Mouse (Mus musculus) adrenal gland, postnatal 14 days (tissue): ENCODE results near the gene Lars2. TPM values are rescaled to one million over a fixed set of nuclear protein-coding genes. Genes with fewer than 3 reads are reported as not detected.
A peak's percentile ranks its signal among the peaks of the same experiment; 100 is the strongest.
"Not testable (repeated sequence)": the region's sequence is repeated elsewhere in the genome, so short reads cannot be mapped to it uniquely, and the experiment has no call there.

Experiments
- DNase-seq: peaks from one replicate; pipeline ENCODE4 v3.0.0; 2021; ENCODE audit warnings: mixed read lengths
- long read RNA-seq, 2 experiments: library from polyadenylated mRNA; stranded (forward); transcript quantifications; one replicate each; pipeline ENCODE4 v2.0.0; 2021
- total RNA-seq: library from RNA; stranded (reverse); gene quantifications from 2 replicates; pipeline ENCODE4 v1.2.3, GENCODE M21; 2021

The Lars2 gene
- 79.5 and 81.4 TPM in 2 replicates for total RNA-seq
- long read RNA-seq, experiment 1, transcript Lars2-201 (21 exons, 3,894 nt), result major isoform, 11 of 22 reads
- long read RNA-seq, experiment 1, partial matches to known transcripts, result 2 of 22 reads
- long read RNA-seq, experiment 1, other reads (novel, unspliced or antisense), result 6 of 22 reads
- long read RNA-seq, experiment 2, transcript Lars2-201 (21 exons, 3,894 nt), result major isoform, 10 of 17 reads
- long read RNA-seq, experiment 2, partial matches to known transcripts, result 3 of 17 reads
- long read RNA-seq, experiment 2, other reads (novel, unspliced or antisense), result 3 of 17 reads

DNA sequence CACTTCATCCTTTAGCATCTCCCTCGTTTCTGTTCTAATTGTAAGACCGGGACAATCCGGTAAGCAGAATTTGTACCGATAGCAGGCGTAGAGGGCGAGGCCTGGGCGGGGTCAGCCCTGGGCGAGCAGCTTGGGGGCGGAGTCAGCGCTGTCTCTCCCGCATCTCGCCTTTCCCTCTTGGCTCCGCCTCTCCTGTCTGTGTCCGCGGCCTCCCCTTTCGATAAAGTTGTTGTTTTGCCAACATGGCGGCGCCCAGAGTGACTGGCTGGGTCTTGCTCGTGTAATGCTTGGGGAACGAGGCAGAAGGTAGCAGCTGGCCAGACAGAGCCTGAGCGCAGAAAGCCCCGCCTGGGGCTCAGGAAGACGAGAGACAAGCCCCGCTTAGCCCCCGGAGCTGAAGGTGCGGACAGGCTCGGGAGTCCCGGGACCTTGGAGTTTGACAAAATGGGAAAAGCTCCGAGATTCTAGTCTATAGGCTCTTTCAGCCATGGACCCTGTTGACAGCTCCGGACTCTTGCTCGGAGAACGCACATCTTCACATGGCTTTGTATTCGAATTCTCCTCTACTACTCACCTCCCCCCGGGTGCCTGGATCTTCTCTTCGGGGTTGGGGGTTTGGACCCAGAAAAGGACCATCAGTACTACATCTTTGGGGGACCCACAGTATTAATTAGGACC is at the start of gene Lars2:
TSS of gene Lars2 (plus strand) at position 220 of the 678 bp plus-strand sequence.
- peak; percentile 97 for DNase-seq

DNA sequence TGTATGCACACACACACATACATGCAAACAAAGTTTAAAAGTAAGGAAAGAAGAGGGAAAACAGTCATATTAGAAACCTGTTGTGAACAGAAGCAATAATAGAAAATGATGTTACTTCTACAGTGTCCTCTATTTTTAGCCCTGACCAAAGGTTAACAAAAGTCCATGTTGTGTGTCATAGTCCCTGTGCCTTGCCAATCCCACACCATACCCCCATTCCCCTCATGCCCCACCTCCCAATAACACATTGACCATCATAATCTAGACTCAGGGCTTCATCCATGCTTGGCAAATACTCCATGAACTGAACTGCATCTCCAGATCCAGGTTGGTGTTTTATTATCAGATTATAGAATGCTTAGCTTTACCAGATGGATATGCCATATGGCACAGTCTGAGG is 40.6 kb upstream of the Lars2 start:
- no peak for DNase-seq

DNA sequence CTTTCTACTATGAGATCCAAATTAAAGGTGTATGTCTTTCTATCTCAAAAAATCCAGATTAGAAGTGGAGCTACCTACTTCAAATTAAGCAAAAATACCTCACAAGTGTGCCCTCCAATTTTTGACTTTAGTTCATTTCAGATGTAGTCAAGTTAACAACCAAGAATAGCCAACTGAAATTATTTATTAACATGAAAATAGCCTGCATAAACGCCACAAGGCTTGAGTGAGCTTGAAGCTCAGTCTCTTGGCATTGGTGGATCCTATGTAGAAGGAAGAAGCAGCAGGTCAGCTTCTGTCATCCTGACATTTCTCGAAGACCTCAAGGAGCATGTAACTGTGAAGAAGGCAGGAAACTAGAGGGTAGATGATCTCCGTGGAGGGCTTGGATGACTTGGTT is 38.4 kb upstream of the Lars2 start:
- DNase-seq, result no peak

GRCm38 (mm10) chr9:123329831-123330230 is 36.9 kb upstream of the Lars2 start:
- no peak for DNase-seq

- DNase-seq, result not testable (repeated sequence)
Measured at GRCm38 (mm10) chr9:123330271-123330670, 36.5 kb upstream of the Lars2 start.

- no peak for DNase-seq
Measured at GRCm38 (mm10) chr9:123333479-123333878, 33.2 kb upstream of the Lars2 start.

- DNase-seq, result no peak
Measured at GRCm38 (mm10) chr9:123335044-123335670, 31.6 kb upstream of the Lars2 start.

DNA sequence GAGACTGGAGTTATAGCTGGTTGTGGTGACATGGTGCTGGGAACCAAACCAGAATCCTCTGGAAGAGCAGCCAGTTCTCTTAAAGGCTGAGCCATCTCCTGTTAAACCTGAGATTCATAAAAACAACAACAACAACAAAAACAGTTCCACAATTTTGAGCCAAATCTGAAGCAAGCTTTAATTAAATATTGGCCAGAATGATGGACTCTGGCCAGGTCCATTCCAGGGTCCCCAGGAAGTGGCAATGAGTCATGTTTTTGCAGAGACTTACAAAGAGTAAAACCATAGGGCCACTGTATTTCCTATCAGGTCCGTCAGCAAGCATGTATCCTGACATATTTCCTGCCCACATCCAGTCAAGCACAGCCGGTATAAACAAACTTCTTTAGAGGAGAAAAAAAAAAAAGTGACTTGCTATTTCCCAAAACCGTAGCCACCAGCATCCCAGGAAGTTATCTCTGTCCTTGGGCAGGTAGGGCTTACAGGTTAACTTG is 27.0 kb upstream of the Lars2 start:
- no peak for DNase-seq

DNA sequence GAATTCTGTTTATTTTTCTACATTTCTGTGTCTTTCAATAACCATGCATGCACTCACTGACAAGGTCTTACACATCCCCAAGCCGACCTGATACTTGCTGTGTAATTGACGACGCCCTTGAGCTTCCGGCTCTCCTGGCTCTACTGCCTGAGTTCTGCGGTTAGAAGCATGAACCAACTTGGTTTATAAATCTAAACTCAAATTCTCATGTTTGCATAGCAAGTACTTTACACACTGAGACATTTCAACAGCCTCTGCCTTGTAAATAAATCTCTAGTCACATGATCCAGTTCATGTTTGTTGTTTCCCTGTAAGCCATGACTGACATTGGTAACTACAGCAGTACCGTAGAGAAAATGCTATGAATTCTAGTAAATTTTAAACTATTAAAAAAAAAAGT is 25.5 kb upstream of the Lars2 start:
- no peak for DNase-seq

GRCm38 (mm10) chr9:123343069-123343468 is 23.7 kb upstream of the Lars2 start:
- no peak for DNase-seq

- DNase-seq, result not testable (repeated sequence)
Measured at GRCm38 (mm10) chr9:123349286-123349685, 17.4 kb upstream of the Lars2 start.

DNA sequence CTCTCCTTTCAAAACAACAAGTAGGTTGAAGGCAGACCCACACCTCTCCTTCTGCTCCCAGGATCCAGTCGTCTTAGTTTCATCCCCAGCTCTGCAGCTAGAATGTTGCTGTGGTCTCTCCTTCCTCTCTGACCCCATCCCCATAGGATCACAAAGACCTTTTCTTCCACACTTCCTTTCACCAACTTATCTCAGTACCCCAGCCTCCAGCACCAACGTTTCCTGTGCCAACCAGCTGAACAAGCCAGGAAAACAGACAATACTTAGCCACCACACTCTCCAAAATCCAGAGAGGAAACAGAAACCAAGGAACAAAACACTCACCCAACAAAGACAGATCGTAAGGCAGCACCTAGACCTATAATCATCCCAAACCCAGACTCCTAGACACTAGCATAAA is 6.7 kb upstream of the Lars2 start:
- no peak for DNase-seq

DNA sequence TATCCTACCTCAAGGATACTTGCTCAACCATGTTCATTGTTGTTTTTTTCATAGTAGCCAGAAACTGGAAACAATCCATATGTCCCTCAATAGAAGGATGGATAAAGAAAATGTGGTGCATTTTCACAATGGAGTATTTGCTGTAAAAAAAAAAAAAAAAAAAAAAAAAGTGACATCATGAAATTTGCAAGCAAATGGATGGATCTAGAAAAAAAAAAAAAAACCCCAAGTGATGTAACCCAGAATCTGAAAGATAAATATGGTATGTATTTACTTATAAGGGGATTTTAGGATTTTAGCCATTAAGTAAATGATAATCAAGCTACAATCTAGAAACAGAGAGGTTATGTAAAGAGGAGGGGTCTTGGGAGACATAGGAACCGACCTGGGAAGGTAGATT is 1.4 kb upstream of the Lars2 start:
- DNase-seq, result no peak

- peak; percentile 51 for DNase-seq
Measured at GRCm38 (mm10) chr9:123365942-123366707, 602 bp upstream of the Lars2 start.

GRCm38 (mm10) chr9:123367636-123368035 is 909 bp downstream of the Lars2 start:
- DNase-seq, result no peak

- no peak for DNase-seq
Measured at GRCm38 (mm10) chr9:123382399-123382798, 15.7 kb downstream of the Lars2 start.

DNA sequence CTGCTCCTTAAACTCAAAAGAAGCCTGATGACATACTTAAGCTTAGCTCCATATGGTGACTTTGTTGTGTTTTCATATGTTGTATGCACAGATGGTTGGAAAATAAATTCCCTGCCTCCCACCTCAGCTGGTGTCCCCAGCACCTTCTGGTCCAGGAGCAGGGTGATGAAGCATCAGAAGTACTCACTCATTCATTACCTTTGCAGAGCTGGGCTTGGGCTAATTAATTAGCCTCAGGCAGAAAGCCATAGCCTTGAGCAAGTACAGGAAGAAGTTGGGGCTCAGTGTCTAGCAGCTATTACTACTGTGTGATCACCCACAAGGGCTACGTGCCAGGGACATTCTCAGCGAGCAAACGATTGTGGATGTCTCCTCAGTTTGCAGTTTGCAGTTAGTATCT is 18.0 kb downstream of the Lars2 start:
- DNase-seq, result peak; percentile 14

DNA sequence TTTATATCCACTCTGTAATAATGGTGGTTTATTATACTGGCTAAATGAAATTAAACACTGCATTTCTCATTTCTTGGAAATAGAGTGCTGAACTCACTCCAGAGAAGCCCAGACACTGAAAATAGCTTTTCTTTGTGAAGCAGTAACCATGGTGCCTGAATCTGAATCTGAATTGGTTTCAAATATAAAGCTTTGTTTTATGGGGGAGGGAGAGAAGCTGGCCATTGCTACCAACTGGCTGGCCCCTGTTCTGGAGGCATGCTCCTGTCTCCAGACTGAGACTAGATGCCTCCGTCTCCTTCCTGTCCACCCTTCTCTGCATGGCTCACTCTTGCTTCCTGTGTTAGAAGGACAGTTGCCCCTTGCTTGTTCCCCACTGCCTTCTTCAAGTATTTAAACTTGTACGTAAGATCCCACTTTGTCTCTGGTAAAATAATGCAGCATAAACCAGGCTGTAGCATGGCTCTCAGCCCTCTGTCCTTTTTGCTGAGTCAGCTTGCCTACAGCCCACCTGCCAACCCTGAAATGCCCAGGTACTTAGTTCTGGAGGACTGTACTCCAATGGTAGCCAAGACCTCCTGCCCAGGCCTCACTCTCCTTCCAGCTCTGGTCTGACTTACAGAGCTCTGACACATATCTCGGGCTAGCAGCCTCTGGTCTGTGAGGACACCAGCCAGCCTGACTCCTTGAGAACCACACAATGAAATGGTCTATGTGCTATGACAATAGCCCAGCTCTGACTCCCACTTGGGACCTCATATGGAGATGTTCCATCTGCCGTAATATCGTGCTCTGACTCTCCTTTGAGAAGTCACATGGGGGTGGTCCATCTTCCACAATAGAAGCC is 18.8 kb downstream of the Lars2 start:
- no peak for DNase-seq

DNA sequence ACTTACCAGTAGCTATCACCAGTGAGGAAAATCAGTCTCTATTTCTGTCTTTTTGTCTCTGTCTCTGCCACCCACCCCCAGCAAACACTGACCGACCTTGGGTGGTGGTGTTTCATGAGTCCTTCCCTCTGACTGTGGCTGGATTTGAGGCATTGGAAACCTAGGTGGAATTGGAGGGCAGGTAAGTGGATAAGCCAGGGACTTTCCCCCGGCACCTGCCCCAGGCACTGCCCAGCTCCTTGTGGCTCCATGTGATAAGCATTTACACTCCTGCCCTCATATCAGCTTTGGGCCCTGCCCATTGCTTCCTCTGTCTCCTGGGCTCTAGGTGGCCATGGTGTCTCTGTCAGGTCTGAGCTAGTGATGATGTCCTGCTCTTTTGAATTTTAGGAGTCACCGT is 19.6 kb downstream of the Lars2 start:
- DNase-seq, result no peak

GRCm38 (mm10) chr9:123388087-123389007 is 21.6 kb downstream of the Lars2 start:
- DNase-seq, result not testable (repeated sequence)
